Mouse (Mus musculus) heart, embryonic 12.5 days (tissue): Measurements from ENCODE around the gene Tubgcp2. TPM values are rescaled to one million over a fixed set of nuclear protein-coding genes. Genes with fewer than 3 reads are reported as not detected.

Experiments
- ATAC-seq: fragments of 200-750 bp; cut with Nextera tagmentation; 2 replicates; pipeline ENCODE4 v1.8.0; 2017; ENCODE audit warnings: moderate TSS enrichment, moderate library complexity; ENCODE audit not compliant: insufficient number of reproducible peaks, low FRiP score
- H3K27ac ChIP-seq: fragments of 300-500 bp; sonication (generic); 2 replicates; pipeline ENCODE4 v1.5.1; 2016; ENCODE audit warnings: mild to moderate bottlenecking, moderate library complexity; ENCODE audit not compliant: poor library complexity, severe bottlenecking
- H3K27me3 ChIP-seq: fragments of 300-500 bp; sonication (generic); replicated peaks from 2 replicates; pipeline ENCODE4 v1.6.1; 2016; ENCODE audit warnings: mild to moderate bottlenecking, moderate library complexity
- H3K36me3 ChIP-seq: fragments of 300-500 bp; sonication (generic); 2 replicates; pipeline ENCODE4 v1.6.1; 2016; ENCODE audit warnings: mild to moderate bottlenecking, moderate library complexity
- H3K4me1 ChIP-seq: fragments of 300-500 bp; sonication (generic); replicated peaks from 2 replicates; pipeline ENCODE4 v1.6.1; 2016; ENCODE audit warnings: mild to moderate bottlenecking
- H3K4me2 ChIP-seq: fragments of 300-500 bp; sonication (generic); 2 replicates; pipeline ENCODE4 v1.6.1; 2016; ENCODE audit warnings: mild to moderate bottlenecking, moderate library complexity
- H3K4me3 ChIP-seq: fragments of 300-500 bp; sonication (generic); 2 replicates; pipeline ENCODE4 v1.5.1; 2016; ENCODE audit warnings: mild to moderate bottlenecking
- H3K9ac ChIP-seq: fragments of 300-500 bp; sonication (generic); 2 replicates; pipeline ENCODE4 v1.6.1; 2016; ENCODE audit warnings: mild to moderate bottlenecking, moderate library complexity
- H3K9me3 ChIP-seq: fragments of 300-500 bp; sonication (generic); replicated peaks from 2 replicates; pipeline ENCODE4 v1.6.1; 2016; ENCODE audit warnings: mild to moderate bottlenecking, moderate library complexity
- WGBS: fragments of 180-500 bp; shearing (Covaris S2); methylation state at CpG from one replicate; pipeline ENCODE4 v1.1.7; 2016; 5-methylcytosine and 5-hydroxymethylcytosine counted together
- polyA plus RNA-seq: library from polyadenylated mRNA; unstranded; fragments of >200 nt; fragmentation: Nextera tagmentation; extraction: Ambion mirVana; gene quantifications from 2 replicates; pipeline ENCODE4 v1.2.1, GENCODE M21; 2016

Tubgcp2 gene
- polyA plus RNA-seq, 1 experiment from 2014 or later: 41.4 TPM

DNA sequence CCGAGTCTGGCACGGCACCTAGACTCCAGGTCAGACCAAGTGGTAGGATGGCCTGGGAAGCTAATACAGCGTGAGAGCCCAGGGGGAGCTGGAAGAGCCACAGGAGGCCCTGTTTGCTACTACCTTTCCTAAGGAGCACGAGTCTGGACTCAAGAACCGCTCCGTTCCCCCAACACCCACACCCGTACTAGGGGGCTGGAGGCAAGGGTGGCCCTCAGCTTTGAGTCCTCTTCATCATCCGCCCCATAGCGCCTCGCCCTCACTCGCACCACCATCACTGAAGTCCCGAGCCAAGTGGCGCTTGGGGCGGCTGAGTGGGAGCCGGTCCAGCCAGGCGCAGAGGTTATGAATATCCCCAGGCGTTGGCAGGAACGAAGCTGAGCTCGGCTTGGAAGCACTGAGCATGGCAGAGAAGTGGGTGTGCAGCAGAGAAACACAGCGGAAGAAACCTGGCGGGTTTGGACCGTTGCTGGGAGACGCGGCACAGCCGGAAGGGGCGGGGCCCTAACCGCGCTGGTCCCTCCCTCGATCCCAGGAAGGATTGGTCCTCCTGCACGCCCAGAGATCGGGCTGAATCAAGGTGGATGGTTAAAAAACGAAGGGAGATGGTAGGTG, 58.1 kb downstream of the Tubgcp2 start, which contains the start of gene 6430531B16Rik:
Gene 6430531B16Rik (minus strand): TSS at position 478 of the 615 bp plus-strand sequence.
- 4% methylated on average over 32 of the region's 32 CpGs for WGBS
- Histone ChIP-seq H3K9ac (peak within 1 kb of the TSS; percentile 30; the same call in 1 of the 2 replicates), H3K4me2 (peak within 1 kb of the TSS; percentile 89), H3K4me3 (peak within 1 kb of the TSS; percentile 57), H3K36me3 (no peaks in the 10 kb centered on the region), H3K9me3 (peaks cover 6% of the 10 kb centered on the region; the same call in 1 of the 2 replicates), H3K27me3 (peaks cover 67% of the 10 kb centered on the region), H3K27ac (no peak within 1 kb of the TSS), H3K4me1 (peaks cover 8% of the 10 kb centered on the region; the same call in 1 of the 2 replicates)
- ATAC-seq: peak; percentile 75

- Histone ChIP-seq H3K9me3 (peaks cover 6% of the 10 kb centered on the region; the same call in 1 of the 2 replicates), H3K4me1 (peaks cover 5% of the 10 kb centered on the region; the same call in 1 of the 2 replicates), H3K27me3 (peaks cover 74% of the 10 kb centered on the region), H3K4me2 (no peak overlapping the region), H3K9ac (no peak overlapping the region), H3K4me3 (no peak overlapping the region), H3K27ac (no peak overlapping the region), H3K36me3 (no peaks in the 10 kb centered on the region)
- WGBS: 50% methylated on average over 5 of the region's 5 CpGs
- no peak for ATAC-seq
Observed at GRCm38 (mm10) chr7:139975471-139975870, 61.0 kb downstream of the Tubgcp2 start.

DNA sequence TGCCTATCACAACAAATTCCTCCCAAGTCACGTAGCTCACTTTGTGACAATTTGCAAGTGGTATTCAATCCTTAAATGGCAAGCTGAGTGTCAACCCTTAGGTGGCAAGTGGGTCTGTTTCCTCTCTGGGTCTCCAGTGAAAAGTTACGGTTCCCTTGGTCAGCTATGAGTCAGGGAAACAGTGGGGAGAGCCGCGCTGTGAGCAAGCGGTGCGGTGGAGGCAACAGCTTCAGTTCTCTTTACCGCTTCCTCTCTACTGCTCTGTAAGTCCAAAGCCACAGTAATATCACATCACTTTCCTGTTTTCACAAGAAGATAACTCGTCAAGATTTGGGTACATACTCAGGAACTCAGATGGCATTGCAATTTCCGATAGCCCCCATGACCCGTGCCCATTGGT, 62.2 kb downstream of the Tubgcp2 start:
- H3K27ac ChIP-seq: no peak overlapping the region
- H3K27me3 ChIP-seq: peaks cover 71% of the 10 kb centered on the region
- H3K36me3 ChIP-seq: no peaks in the 10 kb centered on the region
- peaks cover 5% of the 10 kb centered on the region; the same call in 1 of the 2 replicates for H3K4me1 ChIP-seq
- H3K9me3 ChIP-seq: peaks cover 6% of the 10 kb centered on the region; the same call in 1 of the 2 replicates
- 74% methylated on average over 10 of the region's 10 CpGs for WGBS
- ATAC-seq: no peak
- no peak overlapping the region for H3K9ac ChIP-seq
- H3K4me3 ChIP-seq: no peak overlapping the region
- no peak overlapping the region for H3K4me2 ChIP-seq

- Histone ChIP-seq H3K27me3 (peaks cover 73% of the 10 kb centered on the region), H3K4me1 (no peaks in the 10 kb centered on the region), H3K36me3 (no peaks in the 10 kb centered on the region), H3K4me2 (no peak overlapping the region), H3K9ac (no peak overlapping the region), H3K9me3 (peaks cover 6% of the 10 kb centered on the region; the same call in 1 of the 2 replicates), H3K27ac (no peak overlapping the region), H3K4me3 (no peak overlapping the region)
- ATAC-seq: no peak
Observed at GRCm38 (mm10) chr7:139972923-139973331, 63.5 kb downstream of the Tubgcp2 start.

- Histone ChIP-seq H3K27ac (no peak overlapping the region), H3K9me3 (peaks cover 6% of the 10 kb centered on the region; the same call in 1 of the 2 replicates), H3K9ac (no peak overlapping the region), H3K36me3 (no peaks in the 10 kb centered on the region), H3K4me1 (no peaks in the 10 kb centered on the region), H3K4me3 (no peak overlapping the region), H3K4me2 (no peak overlapping the region), H3K27me3 (peaks cover 70% of the 10 kb centered on the region)
- no peak for ATAC-seq
- WGBS: 46% methylated on average over 6 of the region's 6 CpGs
Observed at GRCm38 (mm10) chr7:139971436-139971835, 65.0 kb downstream of the Tubgcp2 start.

DNA sequence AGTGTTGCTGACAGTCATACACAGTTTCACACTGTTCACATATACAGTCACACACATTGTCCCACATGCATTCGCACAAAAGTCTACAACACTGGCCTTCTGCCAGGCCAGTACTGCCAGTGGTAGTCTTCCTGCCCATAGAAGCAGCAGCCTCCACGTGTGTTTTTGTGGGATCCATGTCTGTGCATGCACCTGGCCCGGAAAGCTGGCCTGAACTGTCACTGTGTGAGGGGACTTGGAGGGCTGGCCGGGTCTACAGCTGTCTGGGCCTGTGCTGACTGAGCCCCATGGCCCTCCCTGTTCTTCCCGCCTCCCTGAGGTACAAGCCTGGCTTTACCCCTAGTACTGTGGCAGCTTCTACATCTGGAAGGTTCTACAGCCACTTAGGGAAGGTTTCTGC, 65.5 kb downstream of the Tubgcp2 start:
- Histone ChIP-seq H3K36me3 (no peaks in the 10 kb centered on the region), H3K9me3 (peaks cover 6% of the 10 kb centered on the region; the same call in 1 of the 2 replicates), H3K9ac (no peak overlapping the region), H3K4me3 (no peak overlapping the region), H3K4me2 (no peak overlapping the region), H3K4me1 (no peaks in the 10 kb centered on the region), H3K27me3 (peaks cover 65% of the 10 kb centered on the region), H3K27ac (no peak overlapping the region)
- no peak for ATAC-seq
- 72% methylated on average over 5 of the region's 5 CpGs for WGBS

DNA sequence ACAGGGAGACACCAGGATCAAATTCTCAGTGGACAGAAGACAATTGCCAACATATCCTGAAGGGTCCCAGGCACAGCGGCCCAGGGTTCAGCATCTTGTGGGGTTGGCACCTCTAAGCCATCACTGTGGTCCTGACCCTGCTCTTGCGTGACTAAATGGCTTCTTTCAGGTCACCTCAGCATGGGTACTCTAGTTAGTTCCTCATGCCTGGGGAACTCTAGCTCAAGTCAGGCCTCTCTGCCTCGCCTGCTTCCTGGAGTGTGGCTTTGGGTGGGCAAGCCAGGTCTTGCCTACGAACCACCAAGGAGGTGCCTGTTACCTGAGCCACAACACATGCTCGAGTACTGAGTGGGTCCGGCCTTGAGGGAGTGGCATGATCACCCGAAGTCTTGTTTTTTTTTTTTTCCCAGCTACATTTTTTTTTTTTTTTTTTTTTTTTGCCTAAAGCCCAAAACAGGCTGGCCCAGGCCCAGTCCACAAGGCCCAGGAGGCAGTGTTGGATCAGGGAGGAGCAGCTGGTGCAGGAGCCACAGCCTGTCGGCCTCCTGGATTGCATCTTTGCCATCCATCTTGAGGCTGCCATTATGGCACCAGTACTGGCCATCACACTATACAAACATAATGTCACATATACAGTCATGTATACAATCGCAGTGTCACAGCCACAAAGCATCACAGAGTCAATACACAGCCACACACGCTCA, 66.1 kb downstream of the Tubgcp2 start:
- H3K27me3 ChIP-seq: peaks cover 67% of the 10 kb centered on the region
- H3K4me3 ChIP-seq: no peak overlapping the region
- H3K9me3 ChIP-seq: peaks cover 4% of the 10 kb centered on the region; the same call in 1 of the 2 replicates
- no peak for ATAC-seq
- H3K4me1 ChIP-seq: no peaks in the 10 kb centered on the region
- no peak overlapping the region for H3K9ac ChIP-seq
- 78% methylated on average over 10 of the region's 10 CpGs for WGBS
- H3K27ac ChIP-seq: no peak overlapping the region
- H3K36me3 ChIP-seq: no peaks in the 10 kb centered on the region
- no peak overlapping the region for H3K4me2 ChIP-seq

DNA sequence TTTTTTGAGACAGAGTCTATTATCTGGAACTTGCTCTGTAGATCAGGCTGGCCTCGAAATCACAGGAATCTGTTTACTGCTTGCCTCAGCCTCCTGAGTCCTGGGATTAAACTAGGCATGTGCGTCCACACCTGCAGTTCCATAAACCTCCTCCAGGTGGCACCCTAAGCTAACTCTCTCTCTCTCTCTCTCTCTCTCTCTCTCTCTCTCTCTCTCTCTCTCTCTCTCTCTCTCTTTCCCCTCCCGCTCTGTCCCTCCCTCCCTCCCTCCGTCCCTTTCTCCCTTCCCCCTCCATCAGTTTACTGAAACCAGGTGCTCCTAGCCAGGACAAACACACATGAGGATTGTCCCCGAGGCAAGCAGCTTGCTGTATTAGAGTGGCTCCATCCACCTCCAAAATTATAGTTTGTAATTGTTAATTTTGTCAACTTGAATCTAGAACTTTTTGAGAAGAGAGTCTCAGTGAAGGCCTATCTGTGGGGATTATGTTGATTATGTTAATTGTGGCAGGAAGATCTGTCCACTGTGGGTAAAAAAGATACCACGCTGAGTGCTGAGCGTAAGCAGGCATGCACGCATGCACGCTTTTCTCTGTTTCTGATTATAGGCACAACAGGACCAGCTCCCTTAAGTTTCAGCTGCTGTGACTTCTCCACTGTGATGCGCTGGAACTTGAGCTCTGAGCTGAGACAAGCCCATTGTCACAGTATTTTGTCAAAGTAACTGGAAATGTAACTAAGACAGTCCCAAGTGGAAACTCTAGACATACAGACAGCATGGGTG, 66.9 kb downstream of the Tubgcp2 start:
- Histone ChIP-seq H3K36me3 (no peaks in the 10 kb centered on the region), H3K4me3 (no peak overlapping the region), H3K4me1 (no peaks in the 10 kb centered on the region), H3K9me3 (no peaks in the 10 kb centered on the region), H3K27me3 (peaks cover 68% of the 10 kb centered on the region), H3K4me2 (no peak overlapping the region), H3K9ac (no peak overlapping the region), H3K27ac (no peak overlapping the region)
- no peak for ATAC-seq
- WGBS: 43% methylated on average over 10 of the region's 10 CpGs

GRCm38 (mm10) chr7:139968428-139968827, 68.0 kb downstream of the Tubgcp2 start:
- 50% methylated on average over 5 of the region's 5 CpGs for WGBS
- H3K27me3 ChIP-seq: peaks cover 70% of the 10 kb centered on the region

GRCm38 (mm10) chr7:139967175-139967574, 69.3 kb downstream of the Tubgcp2 start:
- H3K4me2 ChIP-seq: no peak overlapping the region
- no peak overlapping the region for H3K27ac ChIP-seq
- peaks cover 66% of the 10 kb centered on the region for H3K27me3 ChIP-seq
- ATAC-seq: no peak
- 25% methylated on average over 4 of the region's 4 CpGs for WGBS
- no peak overlapping the region for H3K4me3 ChIP-seq
- no peaks in the 10 kb centered on the region for H3K9me3 ChIP-seq
- H3K36me3 ChIP-seq: no peaks in the 10 kb centered on the region
- H3K4me1 ChIP-seq: no peaks in the 10 kb centered on the region
- no peak overlapping the region for H3K9ac ChIP-seq

More at GRCm38 (mm10) chr7:139968428-139968827, 68.0 kb downstream of the Tubgcp2 start:
- H3K9ac ChIP-seq: no peak overlapping the region
- H3K4me3 ChIP-seq: no peak overlapping the region
- H3K9me3 ChIP-seq: no peaks in the 10 kb centered on the region
- ATAC-seq: no peak
- no peak overlapping the region for H3K27ac ChIP-seq
- H3K4me2 ChIP-seq: no peak overlapping the region
- no peaks in the 10 kb centered on the region for H3K4me1 ChIP-seq
- no peaks in the 10 kb centered on the region for H3K36me3 ChIP-seq

DNA sequence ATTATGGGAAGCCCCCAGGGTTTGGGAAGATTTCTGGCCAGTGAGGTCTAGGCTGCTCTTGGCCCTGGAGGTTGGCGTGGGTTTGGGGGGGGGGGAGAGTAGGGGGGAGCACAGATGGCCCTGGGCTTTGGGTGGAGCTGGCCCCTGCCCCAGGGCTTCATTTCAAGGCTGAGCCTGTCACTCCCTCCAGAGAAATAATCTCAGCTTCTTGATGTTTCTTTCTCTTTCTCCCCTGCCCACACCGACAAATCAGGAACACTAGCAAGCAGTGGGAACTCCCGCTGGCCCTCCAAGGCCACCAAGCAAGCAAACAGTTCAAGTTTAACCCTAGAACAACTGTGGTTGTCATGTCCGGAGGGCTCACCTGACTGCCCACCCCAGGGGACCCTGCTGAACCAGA, 72.7 kb downstream of the Tubgcp2 start:
- no peak overlapping the region for H3K27ac ChIP-seq
- peaks cover 69% of the 10 kb centered on the region for H3K27me3 ChIP-seq
- H3K4me1 ChIP-seq: no peaks in the 10 kb centered on the region
- H3K9ac ChIP-seq: no peak overlapping the region
- H3K4me2 ChIP-seq: no peak overlapping the region
- no peak overlapping the region for H3K4me3 ChIP-seq
- no peak for ATAC-seq
- no peaks in the 10 kb centered on the region for H3K36me3 ChIP-seq
- no peaks in the 10 kb centered on the region for H3K9me3 ChIP-seq
- whole genome bisulfite sequencing: 53% methylated on average over 4 of the region's 4 CpGs
